Mouse (Mus musculus) 416B (cell line): Measurements from ENCODE around the gene Prrx2.
A peak's percentile ranks its signal among the peaks of the same experiment; 100 is the strongest.

ENCODE experiments used
- DNase-seq: peaks from one replicate; pipeline ENCODE4 v3.0.0; 2011; ENCODE audit warnings: low read depth

The Prrx2 gene

DNA sequence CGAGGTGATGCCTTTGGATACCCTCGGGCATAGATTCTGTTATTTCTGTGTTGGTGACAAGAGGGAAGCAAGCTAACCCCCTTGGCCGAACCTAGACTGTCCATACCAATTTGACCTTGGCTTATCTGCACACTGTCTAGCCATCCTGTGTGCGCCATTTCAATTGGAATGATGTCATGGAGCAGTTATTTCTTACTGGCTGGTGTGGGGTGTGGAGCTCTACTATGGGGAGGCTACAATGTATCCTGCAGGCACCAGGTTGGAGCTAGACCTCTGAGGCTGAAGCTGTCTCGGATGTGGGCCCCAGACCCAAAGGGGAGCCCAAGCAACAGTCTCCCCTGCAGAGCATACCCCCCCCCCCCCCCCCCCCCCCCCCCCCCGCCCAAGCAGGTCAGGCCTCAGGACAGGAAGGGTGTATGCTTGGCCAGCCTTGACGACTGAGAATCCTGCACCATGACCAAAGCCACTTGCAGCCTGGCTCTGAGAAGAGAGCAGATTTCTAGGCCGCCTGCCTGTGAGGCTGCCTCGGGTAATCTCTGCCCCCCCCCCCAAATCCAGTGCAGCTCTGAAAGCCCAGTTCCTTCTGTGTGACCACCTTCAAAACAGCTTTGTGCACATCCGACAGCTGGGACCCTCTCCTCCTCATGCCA is at the start of gene Prrx2:
Prrx2 (plus strand) TSS at position 600 of the 650 bp plus-strand sequence.
- no peak for DNase-seq

DNA sequence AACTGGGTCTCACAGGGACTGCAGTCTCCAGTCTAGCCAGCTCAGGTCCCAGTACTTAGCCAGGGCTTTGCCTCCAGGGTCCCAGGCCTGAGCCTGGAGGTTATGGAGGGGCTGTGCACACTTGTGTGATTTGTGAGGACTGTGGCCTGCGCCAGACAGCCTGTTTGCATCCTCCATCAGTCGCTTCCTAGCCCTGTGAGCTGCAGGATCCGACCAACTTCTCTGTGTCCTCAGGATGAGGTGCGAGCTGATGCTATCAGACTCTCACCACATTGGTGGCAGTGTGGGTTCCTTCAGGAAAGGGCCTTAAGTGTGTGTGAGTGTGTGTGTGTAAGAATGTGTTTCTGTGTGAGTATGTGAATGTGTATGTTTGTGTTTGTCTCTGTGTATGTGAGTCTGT is 47.3 kb upstream of the Prrx2 start:
- peak; percentile 44 for DNase-seq

DNA sequence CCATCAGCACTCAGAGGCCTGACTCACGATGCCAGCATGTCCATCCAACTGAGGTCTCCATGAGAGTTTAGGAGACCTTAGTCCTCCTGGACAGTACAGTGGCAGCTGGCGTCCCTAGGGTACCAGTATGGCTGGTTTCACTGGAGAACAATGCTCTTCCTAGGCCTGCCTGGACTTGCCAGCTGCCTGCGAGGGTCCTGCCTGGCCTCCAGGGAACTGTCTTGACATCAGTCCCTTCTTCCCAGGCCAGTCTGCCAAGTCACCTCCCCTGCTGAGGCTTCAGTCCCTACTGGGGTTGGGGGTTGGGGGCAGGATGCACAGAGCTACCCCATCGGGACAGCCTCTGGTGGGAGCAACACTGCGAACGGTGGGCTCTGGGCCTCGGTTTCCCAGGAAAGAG is 42.7 kb upstream of the Prrx2 start:
- DNase-seq: no peak

DNA sequence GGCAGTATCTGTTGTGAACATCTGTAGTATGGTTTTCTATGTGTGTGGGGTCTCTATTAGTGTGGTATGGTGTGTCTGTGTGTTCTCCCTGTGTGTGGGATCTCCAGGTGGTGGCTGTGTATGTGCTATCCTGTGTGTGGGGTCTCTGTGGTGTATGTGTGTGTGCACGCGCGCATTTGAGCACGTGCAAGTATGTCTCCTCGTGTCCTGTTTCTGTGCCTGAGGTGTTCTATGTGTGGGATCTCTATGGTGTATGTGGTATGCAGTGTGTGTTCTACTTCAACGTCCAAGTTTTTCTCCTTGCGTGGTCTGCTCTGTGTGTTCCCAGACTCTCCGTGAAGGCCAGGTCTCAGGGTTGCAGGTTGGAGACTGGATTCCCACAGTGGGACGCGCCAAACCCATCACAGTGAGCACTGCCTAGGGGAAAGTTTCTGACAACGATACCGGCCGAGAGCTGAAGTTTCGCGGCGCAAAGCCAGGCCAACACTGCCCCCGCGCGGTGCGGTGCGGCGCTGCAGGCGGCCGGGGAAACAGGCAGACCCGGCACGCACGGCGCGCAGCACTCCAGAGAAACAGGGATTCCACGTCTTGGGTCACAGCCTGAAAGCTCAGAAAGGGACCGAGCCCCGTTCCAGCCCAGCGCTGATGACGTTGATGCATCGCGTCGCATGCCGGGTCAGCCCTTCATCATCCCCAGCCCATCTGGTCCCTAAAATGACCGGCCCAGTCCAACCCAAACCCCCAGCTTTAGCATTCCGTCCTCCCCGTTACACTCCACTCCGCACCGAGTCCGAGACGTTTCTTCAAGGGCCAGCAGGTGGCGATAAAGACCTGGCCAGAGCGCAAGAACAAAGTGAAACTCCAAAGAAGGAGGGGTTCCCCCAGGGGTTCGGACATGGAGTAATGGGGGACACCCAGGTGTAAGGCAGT is 40.3 kb upstream of the Prrx2 start:
- DNase-seq: peak; percentile 94

DNA sequence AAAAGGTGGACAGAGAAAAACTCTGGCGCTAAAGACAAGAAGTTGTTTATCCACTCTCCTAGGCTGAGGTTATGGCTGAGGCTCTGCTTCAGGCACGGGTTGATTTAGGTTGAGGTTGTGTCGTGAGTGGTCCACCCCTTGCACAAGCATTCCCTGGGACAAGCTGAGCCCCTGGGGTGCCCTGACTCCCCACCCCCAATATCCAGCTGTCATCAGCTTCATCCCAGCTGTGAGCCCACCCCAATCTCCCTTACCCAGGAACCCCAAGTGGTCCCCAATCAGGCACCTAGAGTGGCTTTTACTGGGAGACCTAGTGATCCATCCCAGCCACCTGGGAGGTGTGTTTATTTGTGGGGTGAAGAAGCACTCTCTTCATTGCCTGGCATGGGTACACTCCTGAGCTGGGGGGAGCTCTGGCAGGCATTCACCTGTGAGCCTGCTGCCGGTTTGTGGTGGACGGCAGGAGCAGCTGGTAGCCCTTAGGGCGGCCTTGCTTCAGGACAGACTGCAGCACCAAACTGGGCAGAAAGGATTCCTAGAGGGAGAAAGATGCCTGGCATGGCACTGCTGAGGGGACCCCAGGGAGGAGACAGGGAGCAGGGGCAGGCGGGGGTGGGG is 39.4 kb upstream of the Prrx2 start:
- DNase-seq: no peak

DNA sequence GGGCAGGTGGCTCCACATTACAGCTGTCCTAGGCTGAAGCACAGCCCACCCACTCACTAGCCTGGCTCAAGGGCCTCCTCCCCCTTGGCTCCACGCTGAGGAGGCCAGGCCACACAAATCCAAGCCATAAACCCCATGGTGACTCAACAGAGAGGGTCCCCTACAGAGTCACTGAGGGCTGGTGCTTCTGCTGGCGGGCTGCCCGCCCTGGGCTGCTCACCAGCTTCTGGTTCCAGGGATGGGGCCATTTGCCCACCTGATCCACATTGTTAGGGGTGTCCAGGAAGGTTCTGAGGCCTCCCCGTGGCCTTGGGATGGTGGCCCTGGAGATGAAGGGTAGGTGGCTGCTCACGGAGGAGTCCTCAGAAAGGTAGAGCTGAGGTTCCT is 38.9 kb upstream of the Prrx2 start:
- no peak for DNase-seq

DNA sequence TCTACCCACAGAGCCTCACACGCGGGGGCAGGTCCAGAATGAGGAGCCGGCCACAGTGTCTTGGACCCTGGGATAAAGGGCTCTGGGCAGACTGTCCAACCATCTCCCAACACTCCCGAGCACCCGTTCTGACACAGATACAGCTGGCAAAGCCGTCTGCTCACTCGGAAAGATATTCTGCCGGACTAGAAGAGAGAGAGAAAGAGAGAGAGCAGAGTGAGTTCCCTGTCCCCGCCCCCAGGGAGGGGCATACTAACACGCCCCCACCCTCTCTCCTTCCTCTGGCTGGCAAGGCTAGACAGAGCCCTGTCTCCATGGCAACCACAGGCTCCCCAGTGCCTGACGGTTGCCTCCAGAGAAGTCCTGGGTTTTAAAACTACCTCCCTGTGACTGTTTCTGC is 38.4 kb upstream of the Prrx2 start:
- DNase-seq: peak; percentile 92

DNA sequence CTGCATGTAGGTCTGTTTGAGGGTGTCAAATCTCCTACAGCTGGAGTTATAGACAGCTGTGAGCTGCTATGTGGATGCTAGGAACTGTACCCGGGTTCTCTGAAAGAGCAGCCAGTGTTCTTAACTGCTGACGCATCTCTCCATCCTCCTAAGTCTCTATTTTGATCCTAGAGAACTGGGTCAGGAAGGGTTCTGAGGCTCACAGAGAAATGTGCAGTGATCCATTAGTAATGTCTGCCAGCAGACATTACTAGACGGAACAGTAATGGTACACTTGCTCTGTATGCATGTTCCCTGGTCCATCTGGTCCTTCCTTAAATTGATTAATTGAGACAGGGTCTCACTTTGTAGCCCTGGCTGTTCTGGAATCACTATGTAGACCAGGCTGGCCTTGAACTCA is 35.3 kb upstream of the Prrx2 start:
- DNase-seq: no peak

DNA sequence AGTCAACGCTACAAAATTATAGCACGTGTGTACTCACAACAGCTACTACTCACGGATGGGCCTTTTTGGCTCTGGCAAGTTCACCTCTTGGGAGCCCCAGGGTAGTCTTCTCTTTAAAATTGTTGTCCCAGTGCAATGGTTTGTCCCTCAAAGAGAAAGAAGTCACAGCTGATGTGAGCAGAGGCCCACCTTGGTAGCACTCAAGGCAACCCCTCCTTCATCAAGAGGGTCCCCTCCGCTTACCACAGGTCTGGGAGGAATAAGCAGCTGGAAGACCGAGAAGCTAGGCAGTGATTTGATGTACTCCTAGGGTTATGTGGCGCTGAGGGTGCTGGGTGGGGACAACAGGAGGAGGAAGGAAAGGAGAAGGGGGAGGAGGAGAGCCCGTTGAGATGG is 34.1 kb upstream of the Prrx2 start:
- no peak for DNase-seq

DNA sequence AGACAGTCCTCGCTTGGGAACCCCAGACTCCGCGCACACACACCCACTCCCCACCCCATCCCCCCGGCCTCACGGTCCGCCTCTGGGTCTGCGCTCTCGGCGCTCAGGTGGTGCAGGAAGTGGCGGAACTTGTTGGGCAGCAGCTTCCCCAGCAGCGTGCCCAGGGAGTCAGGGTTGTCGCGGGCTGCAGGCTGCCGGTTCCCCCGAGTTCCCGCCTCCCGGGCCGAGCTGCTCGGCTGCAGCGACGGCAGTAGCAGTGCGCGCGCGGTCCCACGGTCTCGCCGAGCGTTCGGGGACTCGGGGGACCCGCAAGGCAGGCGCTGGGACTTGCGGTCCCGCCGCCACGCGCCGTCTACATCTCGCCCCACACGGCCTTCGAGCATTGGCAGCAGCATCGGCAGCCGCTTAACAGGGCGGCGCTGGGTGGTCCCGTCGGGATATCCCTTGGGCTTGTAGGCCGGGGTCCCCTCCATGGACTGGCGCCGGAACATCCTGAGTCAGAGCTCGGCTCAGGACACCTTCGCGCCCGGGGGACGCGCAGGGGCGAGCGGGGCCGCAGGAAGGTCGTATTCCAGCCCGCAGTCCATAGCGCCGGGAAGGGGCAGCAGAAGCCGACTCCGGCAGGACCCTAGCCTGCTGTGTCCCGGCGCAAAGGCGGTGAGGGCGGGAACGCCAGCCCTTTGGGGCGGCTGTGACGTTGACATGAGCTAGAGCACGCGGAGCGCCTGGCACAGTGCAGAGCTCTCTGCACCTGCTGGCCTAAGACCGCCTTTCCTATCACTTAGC is 33.5 kb upstream of the Prrx2 start:
- DNase-seq: no peak

DNA sequence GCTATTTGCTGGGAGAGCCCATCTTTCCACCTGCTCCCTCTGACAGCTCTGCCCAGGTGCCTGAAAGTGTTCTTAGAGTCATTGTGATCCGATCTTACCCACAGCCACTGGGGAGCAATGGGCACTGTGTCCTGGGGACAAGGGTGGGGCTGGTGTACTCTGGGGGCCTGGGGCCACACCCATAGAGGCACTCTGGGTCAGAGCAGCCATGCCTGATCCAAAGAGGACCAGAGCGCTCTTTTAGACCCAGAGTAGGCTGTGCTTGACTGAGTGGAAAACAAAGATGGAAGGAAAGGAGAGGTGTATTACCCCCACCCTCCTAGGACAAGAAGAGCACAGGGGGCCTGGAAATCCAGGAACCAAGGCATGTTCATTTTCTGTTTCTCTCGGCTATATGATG is 31.2 kb upstream of the Prrx2 start, which contains the start of gene 1700001O22Rik:
1700001O22Rik (minus strand) TSS at position 58 of the 400 bp plus-strand sequence.
- DNase-seq: no peak

DNA sequence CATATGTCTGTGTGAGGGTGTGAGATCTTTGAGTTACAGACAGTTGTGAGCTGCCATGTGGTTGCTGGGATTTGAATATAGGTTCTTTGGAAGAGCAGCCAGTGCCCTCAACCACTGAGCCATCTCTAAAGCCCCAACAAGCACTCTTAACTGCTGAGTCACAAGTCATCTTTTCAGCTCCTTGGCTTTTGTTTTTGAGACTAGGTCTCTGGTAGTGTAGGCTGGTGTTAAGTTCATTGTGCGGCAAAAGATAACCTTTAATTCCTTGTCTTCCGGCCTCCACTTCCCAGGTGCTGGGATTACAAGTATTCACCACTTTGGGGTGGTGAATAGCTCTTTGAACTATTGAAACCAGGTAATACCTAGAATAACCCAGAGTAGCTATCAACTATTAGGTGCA is 28.8 kb upstream of the Prrx2 start:
- no peak for DNase-seq

DNA sequence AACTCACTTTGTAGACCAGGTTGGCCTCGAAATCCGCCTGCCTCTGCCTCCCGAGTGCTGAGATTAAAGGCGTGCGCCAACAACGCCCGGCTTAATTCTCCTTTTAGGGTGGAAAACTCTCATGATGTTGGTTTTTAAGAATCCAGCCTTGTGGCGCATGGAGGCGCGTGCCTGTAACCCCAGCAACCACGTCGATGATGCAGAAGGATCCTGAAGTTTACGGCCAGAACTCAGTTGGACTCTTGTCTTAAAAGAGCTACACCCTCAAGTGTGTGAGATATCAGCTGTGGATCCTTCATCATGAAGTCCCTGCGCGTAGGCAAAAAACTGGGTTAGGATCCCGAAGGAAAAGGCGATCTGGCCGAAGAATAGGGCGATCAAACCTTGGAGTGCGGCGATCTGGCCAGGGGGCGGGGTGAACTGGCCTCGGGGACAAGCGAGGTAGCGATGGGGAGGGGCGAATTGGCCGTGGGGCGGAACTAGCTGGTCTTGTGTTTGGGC is 27.6 kb upstream of the Prrx2 start:
- DNase-seq: no peak

DNA sequence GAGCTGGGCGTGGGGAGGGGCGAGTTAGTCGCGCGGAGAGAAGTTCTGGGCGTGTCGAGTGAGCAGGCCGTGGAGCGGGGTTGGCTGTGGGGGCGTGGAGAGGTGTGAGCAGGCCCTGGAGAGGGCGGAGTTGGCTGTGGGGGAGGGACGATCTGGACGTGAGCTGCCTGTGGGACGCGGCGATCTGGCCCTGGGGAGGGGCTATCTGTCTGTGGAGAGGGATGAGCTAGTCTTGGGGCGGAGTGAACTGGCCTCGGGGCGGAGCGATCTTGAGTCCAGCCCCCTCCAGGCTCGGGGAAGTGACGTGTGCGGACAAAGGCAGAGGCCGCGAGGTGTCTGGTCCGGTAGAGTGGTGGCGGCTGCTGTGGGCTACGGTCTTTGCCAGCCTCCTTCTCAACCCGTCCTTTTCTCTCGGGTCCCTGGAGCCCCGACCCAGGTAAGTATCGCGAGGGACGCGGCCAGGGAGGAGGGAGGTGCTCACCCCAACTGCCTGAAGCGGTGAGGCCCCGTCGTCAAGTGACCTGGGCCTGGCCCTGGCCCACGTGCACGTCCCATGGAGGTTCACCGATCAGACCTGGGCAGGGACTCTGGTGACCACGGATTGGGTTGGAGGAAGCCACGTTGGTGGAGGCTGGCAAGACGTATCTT is 27.0 kb upstream of the Prrx2 start, which contains the start of gene Ntmt1:
Ntmt1 (plus strand) TSS at position 179 of the 648 bp plus-strand sequence.
- peak; percentile 100 for DNase-seq

DNA sequence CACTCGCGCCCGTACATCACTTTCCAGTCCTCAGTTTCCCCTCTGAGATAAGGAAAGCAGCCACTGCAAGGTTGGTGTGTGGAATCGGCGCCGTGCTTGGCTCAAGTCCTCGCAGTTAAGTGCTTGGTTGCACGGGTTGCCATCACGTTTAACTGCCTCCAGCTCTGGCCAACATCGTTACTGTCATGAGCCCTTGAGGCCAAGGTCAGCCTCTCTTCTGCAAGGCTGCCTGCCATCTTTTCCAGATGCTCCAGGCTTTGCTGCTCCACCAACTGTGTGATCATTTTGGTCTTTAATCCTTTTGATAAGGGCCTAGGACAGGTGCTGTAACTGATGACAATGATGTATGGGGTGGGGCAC is 26.5 kb upstream of the Prrx2 start:
- no peak for DNase-seq

DNA sequence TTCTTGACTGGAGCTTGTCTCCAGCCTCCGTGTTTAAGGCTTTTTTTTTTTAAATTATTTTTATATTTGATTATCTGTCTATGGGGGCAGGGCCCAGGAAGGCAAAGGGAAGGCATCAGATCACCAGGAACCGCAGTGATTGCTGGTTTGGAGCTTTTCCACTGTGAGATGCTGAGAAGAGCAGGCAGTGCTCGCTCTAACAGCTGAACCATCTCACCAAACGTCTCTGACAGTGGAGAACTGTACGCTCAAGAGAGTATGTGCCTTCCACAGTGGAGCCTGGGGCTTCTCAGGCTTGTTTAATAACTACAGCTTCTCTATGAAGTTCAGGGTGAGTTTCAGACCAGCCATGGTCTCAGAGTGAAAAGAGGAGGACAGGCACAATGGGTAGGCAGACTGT is 25.3 kb upstream of the Prrx2 start:
- no peak for DNase-seq

DNA sequence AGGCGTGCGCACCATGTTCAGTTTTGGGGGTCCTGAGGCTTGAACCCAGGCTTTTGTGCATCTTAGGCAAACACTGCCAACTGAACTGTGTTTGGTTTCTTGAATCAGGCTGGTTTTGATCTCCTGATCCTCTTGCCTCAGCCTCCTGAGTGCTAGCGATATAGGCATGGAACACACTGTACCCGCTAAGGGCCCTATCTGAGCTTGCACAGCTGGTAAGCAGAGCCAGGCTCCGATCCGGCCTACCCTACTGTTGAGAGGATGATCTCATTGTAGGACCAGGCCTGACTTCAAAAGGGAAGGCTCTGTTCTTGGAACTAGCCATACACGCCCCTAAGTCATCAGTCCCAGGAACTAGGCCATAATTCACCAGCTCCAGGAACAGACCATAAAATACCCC is 24.2 kb upstream of the Prrx2 start:
- DNase-seq: no peak

DNA sequence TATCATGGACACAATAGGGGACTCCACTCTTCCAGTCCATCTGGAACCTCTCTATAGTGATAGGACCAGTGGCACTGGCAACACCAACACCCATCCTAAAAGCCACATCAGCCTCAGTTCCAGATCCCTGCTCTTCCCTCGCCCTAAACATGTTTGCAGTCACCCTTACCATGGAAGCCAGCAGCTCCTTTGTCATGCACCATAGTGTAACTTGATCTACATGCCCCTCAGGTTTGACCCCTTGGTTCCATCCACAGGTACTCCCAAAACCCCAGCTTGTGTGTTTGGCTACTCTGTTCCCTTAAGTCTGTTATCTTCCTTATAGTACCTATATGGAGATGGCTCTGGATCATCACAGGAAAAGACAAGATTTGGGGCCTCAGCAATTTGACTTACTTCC is 18.4 kb upstream of the Prrx2 start:
- no peak for DNase-seq

DNA sequence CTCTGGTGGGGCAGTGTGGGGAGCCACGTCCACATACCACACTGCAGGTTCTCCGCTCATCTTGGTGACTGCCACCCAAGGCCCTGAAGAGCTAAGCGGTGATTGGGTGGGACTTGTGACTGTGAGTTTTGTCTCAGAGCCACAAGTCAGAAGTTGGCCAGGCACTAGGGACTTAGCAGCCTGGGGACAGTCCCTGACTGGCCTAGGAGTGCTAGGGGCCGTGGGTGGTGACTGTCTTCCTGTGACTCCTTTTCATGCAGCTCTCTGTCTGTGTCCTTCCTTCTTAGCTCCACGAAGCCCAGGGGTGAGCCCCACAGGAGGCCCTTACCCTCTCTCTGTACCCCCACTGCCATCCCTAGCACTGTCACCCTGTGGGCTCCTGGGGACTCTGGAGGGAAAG is 14.9 kb upstream of the Prrx2 start:
- no peak for DNase-seq

DNA sequence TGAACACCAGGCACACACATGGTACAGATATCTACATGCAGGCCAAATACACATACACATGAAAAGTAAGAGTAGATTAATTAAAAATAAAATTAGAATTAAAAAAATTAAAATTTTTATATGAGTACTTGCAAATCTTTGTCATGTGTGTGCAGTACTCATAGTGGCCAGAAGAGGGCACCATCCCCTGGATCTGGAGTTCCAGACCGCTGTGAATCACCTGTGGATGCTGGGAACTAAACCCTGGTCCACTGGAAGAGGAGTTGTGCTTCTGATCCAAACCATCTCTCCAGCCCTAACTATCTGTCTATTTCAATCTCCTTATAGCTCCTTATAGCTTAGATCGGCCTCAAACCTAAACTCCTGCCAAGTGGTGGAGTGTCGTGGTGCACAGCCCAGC is 13.7 kb upstream of the Prrx2 start:
- no peak for DNase-seq

DNA sequence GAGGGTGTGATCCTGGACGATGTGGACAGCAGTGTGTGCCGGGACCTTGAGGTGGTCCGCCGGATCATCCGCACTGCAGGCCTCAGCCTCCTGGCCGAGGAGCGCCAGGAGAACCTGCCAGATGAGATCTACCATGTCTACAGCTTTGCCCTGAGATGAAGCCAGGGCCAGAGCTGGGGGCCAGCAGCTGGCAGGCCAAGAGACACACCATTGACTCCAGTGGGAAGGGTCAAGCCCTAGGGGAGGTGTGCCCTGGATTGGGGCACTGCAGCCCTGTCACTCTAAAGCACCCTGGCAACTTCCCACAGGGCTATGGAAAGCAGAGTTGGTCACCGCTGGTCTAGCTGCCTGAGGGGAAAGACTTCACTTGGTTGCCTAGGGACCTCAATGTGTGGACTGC is 12.3 kb upstream of the Prrx2 start:
- no peak for DNase-seq
